Mouse (Mus musculus): ENCODE results near the gene Ppil2. TPM values are rescaled to one million over a fixed set of nuclear protein-coding genes. Genes with fewer than 3 reads are reported as not detected.

Ppil2 gene
- polyA plus RNA-seq, 1 experiment = 76.6 TPM

GRCm38 (mm10) chr16:17044320-17044719, 66.7 kb downstream of the Ppil2 start:
- no peak overlapping the region for H3K4me3 ChIP-seq (replicated peaks)
- peaks cover 96% of the 10 kb centered on the region for H3K36me3 ChIP-seq (replicated peaks; ENCODE audit: low read length)
- H3K4me1 ChIP-seq = no peaks in the 10 kb centered on the region; the same call in 1 of the 2 replicates
- no peak for TF ChIP-seq GATA1 (IDR thresholded peaks at IDR 0.05; ENCODE audit: borderline replicate concordance, low read length)
- no peak for TF ChIP-seq FLI1 (IDR thresholded peaks at IDR 0.05; ENCODE audit: low read length)
- no peaks in the 10 kb centered on the region for H3K9me3 ChIP-seq
- no peaks in the 10 kb centered on the region for H3K27me3 ChIP-seq (replicated peaks)

DNA sequence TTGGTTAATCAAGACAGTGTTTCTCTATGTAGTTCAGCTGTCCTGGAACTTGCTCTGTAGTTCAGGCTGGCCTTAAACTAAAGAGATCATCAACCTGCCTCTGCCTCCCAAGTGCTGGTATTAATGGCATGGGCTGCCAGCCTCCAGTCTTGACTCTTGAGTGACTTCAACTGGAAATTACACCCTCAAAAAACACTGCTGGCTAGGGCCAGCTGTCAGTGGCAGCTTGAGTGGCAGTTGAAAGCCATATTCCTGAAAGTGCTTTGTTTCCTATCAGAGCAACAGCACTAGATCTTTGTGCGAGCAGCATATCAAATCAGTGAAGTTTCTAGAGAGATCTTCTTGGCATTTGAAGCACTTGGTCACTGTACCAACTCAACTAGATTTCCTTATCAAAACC, 69.6 kb downstream of the Ppil2 start:
- Histone ChIP-seq H3K4me1 (no peaks in the 10 kb centered on the region; the same call in 1 of the 2 replicates), H3K4me3 (replicated peaks) (no peak overlapping the region), H3K36me3 (replicated peaks; ENCODE audit: low read length) (peaks cover 99% of the 10 kb centered on the region), H3K9me3 (no peaks in the 10 kb centered on the region), H3K27me3 (replicated peaks) (no peaks in the 10 kb centered on the region)
- TF ChIP-seq GATA1 (IDR thresholded peaks at IDR 0.05; ENCODE audit: borderline replicate concordance, low read length) = no peak
- no peak for TF ChIP-seq FLI1 (IDR thresholded peaks at IDR 0.05; ENCODE audit: low read length)

DNA sequence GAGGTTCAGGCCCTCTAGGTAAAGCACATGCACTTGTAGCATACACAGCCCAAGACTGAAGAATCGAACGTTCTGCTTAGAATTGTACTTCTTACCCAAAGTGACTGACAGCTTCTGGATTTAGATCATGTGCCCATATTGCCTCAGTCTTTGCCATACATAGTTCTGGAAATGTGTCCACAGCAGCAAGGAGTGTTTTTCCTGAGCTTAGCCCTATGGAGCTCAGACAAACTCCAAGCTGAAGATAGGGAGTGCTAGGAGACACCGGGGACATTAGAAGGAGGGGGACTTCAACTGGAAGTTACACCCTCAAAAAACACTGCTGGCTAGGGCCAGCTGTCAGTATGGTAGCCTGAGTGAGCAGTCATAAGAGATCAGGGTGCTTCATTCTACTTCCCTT, 70.3 kb downstream of the Ppil2 start:
- no peak overlapping the region for H3K4me3 ChIP-seq (replicated peaks)
- no peaks in the 10 kb centered on the region for H3K27me3 ChIP-seq (replicated peaks)
- TF ChIP-seq FLI1 (IDR thresholded peaks at IDR 0.05; ENCODE audit: low read length) (no peak), GATA1 (IDR thresholded peaks at IDR 0.05; ENCODE audit: borderline replicate concordance, low read length) (no peak)
- no peaks in the 10 kb centered on the region for H3K9me3 ChIP-seq
- peaks cover 99% of the 10 kb centered on the region for H3K36me3 ChIP-seq (replicated peaks; ENCODE audit: low read length)
- no peaks in the 10 kb centered on the region; the same call in 1 of the 2 replicates for H3K4me1 ChIP-seq

Other genes starting within 250 kb of the Ppil2 start
- gene Igll1, start 247.3 kb downstream of the Ppil2 start, polyA plus RNA-seq (2012; ENCODE audit: insufficient read depth, low replicate concordance) = not detected in 2 replicates
- gene Top3b, start 240.5 kb downstream of the Ppil2 start, polyA plus RNA-seq (2012; ENCODE audit: insufficient read depth, low replicate concordance) = 11.5 and 26.0 TPM in 2 replicates
- gene Vpreb1, start 240.4 kb downstream of the Ppil2 start, polyA plus RNA-seq (2012; ENCODE audit: insufficient read depth, low replicate concordance) = not detected in 2 replicates
- 0.78 TPM in 1 of 2 replicates, not detected in the other for gene Ppm1f, start 214.8 kb downstream of the Ppil2 start, polyA plus RNA-seq (2012; ENCODE audit: insufficient read depth, low replicate concordance)
- 17.1 and 17.7 TPM in 2 replicates for gene Mapk1, start 127.9 kb downstream of the Ppil2 start, polyA plus RNA-seq (2012; ENCODE audit: insufficient read depth, low replicate concordance)
- 0.18 TPM in 1 of 2 replicates, not detected in the other for gene Ypel1, start 41.6 kb downstream of the Ppil2 start, polyA plus RNA-seq (2012; ENCODE audit: insufficient read depth, low replicate concordance)
- 7.5 and 24.0 TPM in 2 replicates for gene 2610318N02Rik, start 13.9 kb upstream of the Ppil2 start, polyA plus RNA-seq (2012; ENCODE audit: insufficient read depth, low replicate concordance)
- gene Sdf2l1, start 21.1 kb upstream of the Ppil2 start, polyA plus RNA-seq (2012; ENCODE audit: insufficient read depth, low replicate concordance) = 250 and 345 TPM in 2 replicates
- gene Ydjc, start 33.4 kb upstream of the Ppil2 start, polyA plus RNA-seq (2012; ENCODE audit: insufficient read depth, low replicate concordance) = 40.2 and 205 TPM in 2 replicates
- gene Ccdc116, start 36.0 kb upstream of the Ppil2 start, polyA plus RNA-seq (2012; ENCODE audit: insufficient read depth, low replicate concordance) = 2.3 and 4.8 TPM in 2 replicates
- 103 and 123 TPM in 2 replicates for gene Ube2l3, start 91.4 kb upstream of the Ppil2 start, polyA plus RNA-seq (2012; ENCODE audit: insufficient read depth, low replicate concordance)
- 0.32 TPM in 1 of 2 replicates, not detected in the other for gene Rimbp3, start 97.3 kb upstream of the Ppil2 start, polyA plus RNA-seq (2012; ENCODE audit: insufficient read depth, low replicate concordance)
- 1.8 and 3.3 TPM in 2 replicates for gene Hic2, start 122.3 kb upstream of the Ppil2 start, polyA plus RNA-seq (2012; ENCODE audit: insufficient read depth, low replicate concordance)
- 11.8 and 13.2 TPM in 2 replicates for gene Tmem191c, start 164.8 kb upstream of the Ppil2 start, polyA plus RNA-seq (2012; ENCODE audit: insufficient read depth, low replicate concordance)
- not detected in 2 replicates for gene Serpind1, start 220.1 kb upstream of the Ppil2 start, polyA plus RNA-seq (2012; ENCODE audit: insufficient read depth, low replicate concordance)

Data from megakaryocyte, embryonic 14.5 days (primary cell).